9 mouse cellular contexts compared by ENCODE assay signal in genomic region chr14:8135130-8135529, GRCm38 (mm10). TPM values are rescaled to one million over a fixed set of nuclear protein-coding genes. Genes with fewer than 3 reads are reported as not detected.
DNase-seq lines count a peak whose midpoint lies in the region; ATAC-seq and TF ChIP-seq lines count a peak whose summit lies in the region.
"Had no signal": no experiment of that assay in that cellular context is flagged by ENCODE, and none has a peak within 500 bp of the region (broad histone marks: within the 10 kb centered on the region; RNA-seq: fewer than 3 reads in every experiment).

No protein-coding gene starts in this region.

- 37% methylated on average over 3 of the region's 3 CpGs for WGBS in heart, adult 2 months
- WGBS in embryonic facial prominence, embryonic 15.5 days, result 48% methylated on average over 3 of the region's 3 CpGs
- 55% methylated on average over 3 of the region's 3 CpGs for WGBS in limb, embryonic 15.5 days

- no peak for TF ChIP-seq EP300 in heart, adult 2 months (IDR thresholded peaks at IDR 0.05; ENCODE audit: insufficient read depth, low read depth, low read length)

- peaks cover 3% of the 10 kb centered on the region; the same call in 1 of the 2 replicates for H3K36me3 ChIP-seq in heart, adult 2 months (ENCODE audit: control insufficient read depth, insufficient read depth, low read length)
- peaks cover 14% of the 10 kb centered on the region for H3K36me3 ChIP-seq in embryonic facial prominence, embryonic 15.5 days
- peaks cover 25% of the 10 kb centered on the region for H3K36me3 ChIP-seq in limb, embryonic 15.5 days

- H3K9me3 ChIP-seq in embryonic facial prominence, embryonic 15.5 days (replicated peaks), result no peaks in the 10 kb centered on the region
- no peaks in the 10 kb centered on the region for H3K9me3 ChIP-seq in limb, embryonic 15.5 days
- H3K9me3 ChIP-seq: limb, embryonic 13.5 days had no signal

- peaks cover 1% of the 10 kb centered on the region; the same call in 1 of the 2 replicates for H3K4me1 ChIP-seq in heart, adult 2 months (ENCODE audit: control insufficient read depth, insufficient read depth, low read length)
- H3K4me1 ChIP-seq in embryonic facial prominence, embryonic 15.5 days, result peaks cover 21% of the 10 kb centered on the region; the same call in 1 of the 2 replicates
- 0 out of 2 replicates have a peak, but pooled peaks cover 7% of the 10 kb centered on the region for H3K4me1 ChIP-seq in limb, embryonic 15.5 days

- H3K27me3 ChIP-seq in heart, adult 2 months (ENCODE audit: control insufficient read depth, insufficient read depth, low read length), result no peaks in the 10 kb centered on the region
- no peaks in the 10 kb centered on the region for H3K27me3 ChIP-seq in embryonic facial prominence, embryonic 15.5 days
- H3K27me3 ChIP-seq in limb, embryonic 15.5 days, result no peaks in the 10 kb centered on the region
- H3K27me3 ChIP-seq: limb, embryonic 13.5 days had no signal

- H3K4me2 ChIP-seq in embryonic facial prominence, embryonic 15.5 days (replicated peaks), result no peak overlapping the region
- H3K4me2 ChIP-seq in limb, embryonic 15.5 days, result no peak overlapping the region
- H3K4me2 ChIP-seq: limb, embryonic 13.5 days had no signal

- TF ChIP-seq CTCF in heart, adult 2 months (IDR thresholded peaks at IDR 0.05), result no peak

- intact Hi-C loops in heart, adult 2 months (cut with DNase I), result no loop called here
- intact Hi-C loops in heart, postnatal 25 days (cut with DNase I), result loop anchor here (5.0 kb wide), 1 partner anchor 33 kb away; no protein-coding TSS in a partner anchor

- TF ChIP-seq POLR2A in heart, adult 2 months (IDR thresholded peaks at IDR 0.05; ENCODE audit: insufficient read depth, low read depth, low read length), result no peak

- H3K9ac ChIP-seq in heart, adult 2 months (ENCODE audit: low read depth, low read length), result no peak overlapping the region
- no peak overlapping the region for H3K9ac ChIP-seq in embryonic facial prominence, embryonic 15.5 days
- no peak overlapping the region for H3K9ac ChIP-seq in limb, embryonic 15.5 days
- H3K9ac ChIP-seq: limb, embryonic 13.5 days had no signal

- DNase-seq in heart, adult 2 months, result peak in 1 of 2 experiments; percentile 17
- DNase-seq in heart, postnatal 25 days (ENCODE audit: low spot score), result no peak
- DNase-seq in NIH3T3 (ENCODE audit: low read depth), result peak; percentile 83

- no peak overlapping the region for H3K4me3 ChIP-seq in heart, adult 2 months
- no peak overlapping the region for H3K4me3 ChIP-seq in embryonic facial prominence, embryonic 15.5 days (replicated peaks)
- no peak overlapping the region for H3K4me3 ChIP-seq in limb, embryonic 15.5 days
- H3K4me3 ChIP-seq: limb, embryonic 13.5 days had no signal

- H3K27ac ChIP-seq in heart, adult 2 months, result peak overlapping the region; percentile 61
- H3K27ac ChIP-seq in embryonic facial prominence, embryonic 15.5 days (replicated peaks), result peak overlapping the region; percentile 2
- H3K27ac ChIP-seq in limb, embryonic 15.5 days, result 0 out of 2 replicates have a peak overlapping the region, but pooled peaks have one; percentile 11
- H3K27ac ChIP-seq: limb, embryonic 13.5 days had no signal

- peak; percentile 21; the same call in 1 of the 2 replicates for ATAC-seq in embryonic facial prominence, embryonic 15.5 days (ENCODE audit: insufficient number of reproducible peaks, low FRiP score, low TSS enrichment, low read depth)
- no peak for ATAC-seq in limb, embryonic 15.5 days (ENCODE audit: insufficient number of reproducible peaks, low FRiP score, low TSS enrichment, low read depth)
- ATAC-seq in CD4-positive, CD25-positive, alpha-beta regulatory T cell, adult 4 months, result no peak
- ATAC-seq in megakaryocyte-erythroid progenitor cell, adult 5-6 weeks (replicated peaks; ENCODE audit: low FRiP score, low TSS enrichment, poor library complexity, severe bottlenecking), result no peak
- no peak for ATAC-seq in granulocyte monocyte progenitor cell, adult 5-6 weeks (replicated peaks; ENCODE audit: poor library complexity, severe bottlenecking)

- H3K79me2 ChIP-seq in heart, adult 2 months (replicated peaks; ENCODE audit: control insufficient read depth, insufficient read depth, low read length), result no peaks in the 10 kb centered on the region

RNA-seq across cellular contexts. Expression of gene Pxk, which starts 37.1 kb away (rescaled TPM):
- total RNA-seq in heart, adult 2 months (2021), result 10 to 100 TPM; 23.1 to 24.6 TPM
- polyA plus RNA-seq in heart, adult 2 months (2012; rRNA removed), result 18.3 and 27.3 TPM in 2 replicates
- total RNA-seq in heart, postnatal 25 days (2021), result 10 to 100 TPM; 20.0 to 23.2 TPM
- 41.5 and 41.6 TPM in 2 replicates for polyA plus RNA-seq in embryonic facial prominence, embryonic 15.5 days (2015; fragmentation: Nextera tagmentation; extraction: Ambion mirVana)
- 38.8 and 39.2 TPM in 2 replicates for polyA plus RNA-seq in limb, embryonic 15.5 days (2015; fragmentation: Nextera tagmentation; extraction: Ambion mirVana)
- polyA plus RNA-seq in CD4-positive, CD25-positive, alpha-beta regulatory T cell, adult 4 months (2017; shearing (Covaris generic)), result 10 to 100 TPM; 29.4 to 38.5 TPM
- total RNA-seq in megakaryocyte-erythroid progenitor cell, adult 5-6 weeks (2014; fragmentation: Nextera tagmentation), result 6.7 and 13.2 TPM in 2 replicates
- total RNA-seq in megakaryocyte-erythroid progenitor cell, adult 5-6 weeks (2017), result 4.1 and 4.8 TPM in 2 replicates
- 34.1 and 40.7 TPM in 2 replicates for total RNA-seq in granulocyte monocyte progenitor cell, adult 5-6 weeks (2014; fragmentation: Nextera tagmentation)
- total RNA-seq in granulocyte monocyte progenitor cell, adult 5-6 weeks (2017), result 25.6 and 30.0 TPM in 2 replicates

RNA-seq across cellular contexts. Expression of gene Pdhb, which starts 37.7 kb away (rescaled TPM):
- total RNA-seq in heart, adult 2 months (2021), result 100 to 1,000 TPM; 722 to 825 TPM
- polyA plus RNA-seq in heart, adult 2 months (2012; rRNA removed), result 324 and 636 TPM in 2 replicates
- total RNA-seq in heart, postnatal 25 days (2021), result 100 to 1,000 TPM; 896 to 959 TPM
- polyA plus RNA-seq in embryonic facial prominence, embryonic 15.5 days (2015; fragmentation: Nextera tagmentation; extraction: Ambion mirVana), result 184 and 195 TPM in 2 replicates
- 171 and 200 TPM in 2 replicates for polyA plus RNA-seq in limb, embryonic 15.5 days (2015; fragmentation: Nextera tagmentation; extraction: Ambion mirVana)
- 100 to 1,000 TPM; 139 to 163 TPM for polyA plus RNA-seq in CD4-positive, CD25-positive, alpha-beta regulatory T cell, adult 4 months (2017; shearing (Covaris generic))
- total RNA-seq in megakaryocyte-erythroid progenitor cell, adult 5-6 weeks (2014; fragmentation: Nextera tagmentation), result 108 and 124 TPM in 2 replicates
- total RNA-seq in megakaryocyte-erythroid progenitor cell, adult 5-6 weeks (2017), result 177 and 210 TPM in 2 replicates
- 102 and 123 TPM in 2 replicates for total RNA-seq in granulocyte monocyte progenitor cell, adult 5-6 weeks (2014; fragmentation: Nextera tagmentation)
- total RNA-seq in granulocyte monocyte progenitor cell, adult 5-6 weeks (2017), result 143 and 158 TPM in 2 replicates

RNA-seq across cellular contexts. Expression of gene Rpp14, which starts 55.0 kb away (rescaled TPM):
- total RNA-seq in heart, adult 2 months (2021), result 10 to 100 TPM; 23.1 to 29.7 TPM
- polyA plus RNA-seq in heart, adult 2 months (2012; rRNA removed), result 11.2 and 16.7 TPM in 2 replicates
- total RNA-seq in heart, postnatal 25 days (2021), result 10 to 100 TPM; 19.0 to 23.8 TPM
- 45.2 and 51.9 TPM in 2 replicates for polyA plus RNA-seq in embryonic facial prominence, embryonic 15.5 days (2015; fragmentation: Nextera tagmentation; extraction: Ambion mirVana)
- 47.9 and 54.4 TPM in 2 replicates for polyA plus RNA-seq in limb, embryonic 15.5 days (2015; fragmentation: Nextera tagmentation; extraction: Ambion mirVana)
- polyA plus RNA-seq in CD4-positive, CD25-positive, alpha-beta regulatory T cell, adult 4 months (2017; shearing (Covaris generic)), result 10 to 100 TPM; 36.6 to 42.7 TPM
- total RNA-seq in megakaryocyte-erythroid progenitor cell, adult 5-6 weeks (2014; fragmentation: Nextera tagmentation), result 33.0 and 33.6 TPM in 2 replicates
- 76.5 and 88.3 TPM in 2 replicates for total RNA-seq in megakaryocyte-erythroid progenitor cell, adult 5-6 weeks (2017)
- 35.5 and 43.7 TPM in 2 replicates for total RNA-seq in granulocyte monocyte progenitor cell, adult 5-6 weeks (2014; fragmentation: Nextera tagmentation)
- total RNA-seq in granulocyte monocyte progenitor cell, adult 5-6 weeks (2017), result 62.6 and 72.8 TPM in 2 replicates

Comparison
In these comparisons a context has a peak if more than half of its experiments do, and no peak if none do; other contexts are left out.
1. H3K27ac ChIP-seq: peak in every context shown above with its lines; median percentile 61 in heart, adult 2 months; 11 in limb, embryonic 15.5 days; 2 in embryonic facial prominence, embryonic 15.5 days.